Mouse (Mus musculus): ENCODE measurements around the gene Litaf. TPM values are rescaled to one million over a fixed set of nuclear protein-coding genes. Genes with fewer than 3 reads are reported as not detected.

Gene Litaf
- polyA plus RNA-seq, 1 experiment from 2014 or later: 28.9 TPM

DNA sequence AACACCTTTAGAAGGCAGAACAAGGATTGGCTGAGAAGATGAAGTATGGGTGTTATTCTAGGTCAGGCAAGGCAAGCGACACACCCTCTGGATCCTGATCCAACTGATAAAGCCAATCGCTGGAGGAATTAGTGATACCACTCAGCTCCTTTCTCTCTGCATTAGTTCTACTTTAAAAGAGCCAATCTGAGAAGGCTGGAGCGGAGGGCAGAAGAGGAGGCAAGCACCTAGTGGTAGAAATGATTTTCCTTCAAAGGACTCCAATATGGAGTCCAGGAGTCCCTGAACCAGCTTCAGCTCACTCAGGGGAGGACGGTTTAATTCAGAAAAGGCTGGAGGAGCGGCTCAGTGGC is 74.2 kb downstream of the Litaf start:
- H3K4me1 ChIP-seq (ENCODE audit: control insufficient read depth, insufficient read depth, low read depth, low read length): peaks cover 2% of the 10 kb centered on the region; the same call in 1 of the 2 replicates
- H3K4me3 ChIP-seq (ENCODE audit: low read length): peak overlapping the region; percentile 67
- H3K36me3 ChIP-seq (ENCODE audit: control insufficient read depth, insufficient read depth, low read length): no peaks in the 10 kb centered on the region; the same call in 1 of the 2 replicates
- H3K9me3 ChIP-seq (ENCODE audit: control insufficient read depth, low read length): peaks cover 6% of the 10 kb centered on the region
- WGBS: 64% methylated on average over 5 of the region's 5 CpGs
- ATAC-seq: no peak
- no peak overlapping the region for H3K9ac ChIP-seq (ENCODE audit: low read depth, low read length)
- no peaks in the 10 kb centered on the region for H3K27me3 ChIP-seq (replicated peaks; ENCODE audit: control insufficient read depth, insufficient read depth, low read length)
- no peak overlapping the region for H3K27ac ChIP-seq (ENCODE audit: low read depth, low read length)
- peak overlapping the region; percentile 94 for H3K4me2 ChIP-seq (ENCODE audit: low read length)

DNA sequence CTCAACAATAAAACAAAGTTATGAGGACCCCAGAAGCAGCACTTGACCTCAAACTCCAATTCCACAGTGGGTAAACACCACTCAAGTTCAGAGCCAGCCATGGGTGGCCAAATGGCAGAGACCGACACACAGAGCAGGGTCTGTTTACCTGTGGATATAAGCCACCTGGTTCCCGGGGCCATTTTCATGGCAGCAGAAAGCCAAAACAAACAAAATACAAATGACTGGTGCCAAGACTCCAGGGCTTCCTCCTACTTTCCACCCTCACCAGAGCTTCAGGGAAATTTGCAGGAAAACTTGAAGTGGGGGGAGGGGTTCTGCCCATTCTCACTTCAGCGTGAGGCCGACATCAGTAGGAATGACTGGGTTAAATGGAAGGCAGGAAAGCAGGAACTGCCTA is 75.2 kb downstream of the Litaf start:
- Histone ChIP-seq H3K4me3 (ENCODE audit: low read length) (no peak overlapping the region), H3K36me3 (ENCODE audit: control insufficient read depth, insufficient read depth, low read length) (no peaks in the 10 kb centered on the region; the same call in 1 of the 2 replicates), H3K4me1 (ENCODE audit: control insufficient read depth, insufficient read depth, low read depth, low read length) (peaks cover 2% of the 10 kb centered on the region; the same call in 1 of the 2 replicates), H3K27ac (ENCODE audit: low read depth, low read length) (no peak overlapping the region), H3K4me2 (ENCODE audit: low read length) (no peak overlapping the region), H3K9ac (ENCODE audit: low read depth, low read length) (no peak overlapping the region), H3K27me3 (replicated peaks; ENCODE audit: control insufficient read depth, insufficient read depth, low read length) (no peaks in the 10 kb centered on the region), H3K9me3 (ENCODE audit: control insufficient read depth, low read length) (peaks cover 6% of the 10 kb centered on the region)
- 95% methylated on average over 4 of the region's 4 CpGs for WGBS
- no peak for ATAC-seq

DNA sequence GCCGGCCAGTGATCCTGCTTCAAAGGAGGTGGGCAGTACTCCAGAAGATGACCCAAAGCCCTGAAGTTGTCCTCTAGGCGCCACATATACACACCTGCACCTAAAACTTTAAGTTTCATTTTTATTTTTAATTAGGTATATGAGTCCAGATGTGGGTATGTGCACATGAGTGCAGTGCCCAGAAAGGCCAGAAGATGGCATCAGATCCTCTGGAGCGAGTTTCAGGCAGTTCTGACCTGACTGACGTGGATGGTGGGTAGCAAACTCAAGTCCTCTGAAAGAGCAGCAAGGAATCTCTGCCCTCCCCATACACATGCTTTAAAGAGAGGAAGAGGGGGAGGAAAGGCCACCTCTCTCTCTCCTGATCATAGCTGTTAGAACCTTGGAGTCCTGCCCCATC is 76.1 kb downstream of the Litaf start:
- no peak for ATAC-seq
- no peak overlapping the region for H3K9ac ChIP-seq (ENCODE audit: low read depth, low read length)
- WGBS: 97% methylated on average over 4 of the region's 4 CpGs

GRCm38 (mm10) chr16:10989361-10989760 is 76.6 kb downstream of the Litaf start:
- Histone ChIP-seq H3K9me3 (ENCODE audit: control insufficient read depth, low read length) (peaks cover 6% of the 10 kb centered on the region), H3K27ac (ENCODE audit: low read depth, low read length) (no peak overlapping the region), H3K4me2 (ENCODE audit: low read length) (no peak overlapping the region), H3K4me3 (ENCODE audit: low read length) (no peak overlapping the region), H3K36me3 (ENCODE audit: control insufficient read depth, insufficient read depth, low read length) (no peaks in the 10 kb centered on the region; the same call in 1 of the 2 replicates), H3K4me1 (ENCODE audit: control insufficient read depth, insufficient read depth, low read depth, low read length) (peaks cover 2% of the 10 kb centered on the region; the same call in 1 of the 2 replicates), H3K27me3 (replicated peaks; ENCODE audit: control insufficient read depth, insufficient read depth, low read length) (no peaks in the 10 kb centered on the region), H3K9ac (ENCODE audit: low read depth, low read length) (no peak overlapping the region)
- 98% methylated on average over 6 of the region's 6 CpGs for WGBS
- no peak for ATAC-seq

More for the DNA sequence above, 76.1 kb downstream of the Litaf start:
- Histone ChIP-seq H3K27me3 (replicated peaks; ENCODE audit: control insufficient read depth, insufficient read depth, low read length) (no peaks in the 10 kb centered on the region), H3K4me2 (ENCODE audit: low read length) (no peak overlapping the region), H3K4me1 (ENCODE audit: control insufficient read depth, insufficient read depth, low read depth, low read length) (peaks cover 2% of the 10 kb centered on the region; the same call in 1 of the 2 replicates), H3K9me3 (ENCODE audit: control insufficient read depth, low read length) (peaks cover 6% of the 10 kb centered on the region), H3K4me3 (ENCODE audit: low read length) (no peak overlapping the region), H3K27ac (ENCODE audit: low read depth, low read length) (no peak overlapping the region), H3K36me3 (ENCODE audit: control insufficient read depth, insufficient read depth, low read length) (no peaks in the 10 kb centered on the region; the same call in 1 of the 2 replicates)

DNA sequence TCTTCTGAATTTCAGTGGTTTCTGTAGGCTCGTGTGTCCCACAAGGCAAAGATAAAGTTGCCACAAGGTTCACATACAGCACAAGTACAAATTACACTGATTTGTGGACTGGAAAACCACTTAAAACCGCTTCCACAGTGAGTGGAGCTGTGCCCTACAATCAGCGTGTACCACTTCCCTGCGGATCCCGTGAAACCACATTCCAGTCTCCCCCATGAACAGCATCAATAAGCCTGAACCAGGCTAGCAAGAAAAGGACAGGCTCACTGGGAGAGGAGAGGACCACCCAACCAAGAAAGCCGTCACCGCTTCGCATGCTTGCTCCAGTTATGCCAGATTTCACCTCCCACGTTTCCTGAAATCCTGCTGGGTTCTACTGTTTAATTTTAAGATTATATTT is 77.7 kb downstream of the Litaf start:
- H3K9ac ChIP-seq (ENCODE audit: low read depth, low read length): no peak overlapping the region
- peaks cover 2% of the 10 kb centered on the region; the same call in 1 of the 2 replicates for H3K4me1 ChIP-seq (ENCODE audit: control insufficient read depth, insufficient read depth, low read depth, low read length)
- no peak overlapping the region for H3K27ac ChIP-seq (ENCODE audit: low read depth, low read length)
- H3K4me3 ChIP-seq (ENCODE audit: low read length): no peak overlapping the region
- H3K4me2 ChIP-seq (ENCODE audit: low read length): no peak overlapping the region
- H3K36me3 ChIP-seq (ENCODE audit: control insufficient read depth, insufficient read depth, low read length): no peaks in the 10 kb centered on the region; the same call in 1 of the 2 replicates
- peaks cover 6% of the 10 kb centered on the region for H3K9me3 ChIP-seq (ENCODE audit: control insufficient read depth, low read length)
- H3K27me3 ChIP-seq (replicated peaks; ENCODE audit: control insufficient read depth, insufficient read depth, low read length): no peaks in the 10 kb centered on the region
- 76% methylated on average over 9 of the region's 9 CpGs for WGBS
- no peak for ATAC-seq

DNA sequence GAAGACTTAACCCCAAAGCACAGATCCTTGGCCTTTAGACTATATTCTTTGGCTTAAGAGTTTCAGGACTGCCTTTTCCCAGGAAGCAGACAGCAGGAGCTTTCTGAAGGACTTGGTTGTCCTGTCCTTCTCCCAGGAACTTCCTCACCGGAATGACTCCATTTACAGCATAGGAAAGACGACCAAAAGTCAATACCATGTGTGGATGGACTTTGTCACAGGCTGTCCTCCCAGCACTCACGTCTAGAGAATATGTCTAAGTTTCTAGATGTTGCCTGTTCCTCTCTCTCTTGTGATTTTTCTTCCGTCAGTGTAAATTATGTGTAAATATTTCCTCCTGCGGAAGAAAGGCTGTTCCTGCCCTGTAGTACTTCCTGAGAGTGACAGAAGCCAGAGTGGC is 81.4 kb downstream of the Litaf start:
- no peak overlapping the region for H3K9ac ChIP-seq (ENCODE audit: low read depth, low read length)
- 80% methylated on average over 5 of the region's 5 CpGs for WGBS
- H3K4me2 ChIP-seq (ENCODE audit: low read length): no peak overlapping the region
- H3K9me3 ChIP-seq (ENCODE audit: control insufficient read depth, low read length): no peaks in the 10 kb centered on the region
- H3K27ac ChIP-seq (ENCODE audit: low read depth, low read length): no peak overlapping the region
- H3K4me1 ChIP-seq (ENCODE audit: control insufficient read depth, insufficient read depth, low read depth, low read length): no peaks in the 10 kb centered on the region
- no peaks in the 10 kb centered on the region for H3K27me3 ChIP-seq (replicated peaks; ENCODE audit: control insufficient read depth, insufficient read depth, low read length)
- ATAC-seq: no peak
- no peak overlapping the region for H3K4me3 ChIP-seq (ENCODE audit: low read length)
- H3K36me3 ChIP-seq (ENCODE audit: control insufficient read depth, insufficient read depth, low read length): no peaks in the 10 kb centered on the region

DNA sequence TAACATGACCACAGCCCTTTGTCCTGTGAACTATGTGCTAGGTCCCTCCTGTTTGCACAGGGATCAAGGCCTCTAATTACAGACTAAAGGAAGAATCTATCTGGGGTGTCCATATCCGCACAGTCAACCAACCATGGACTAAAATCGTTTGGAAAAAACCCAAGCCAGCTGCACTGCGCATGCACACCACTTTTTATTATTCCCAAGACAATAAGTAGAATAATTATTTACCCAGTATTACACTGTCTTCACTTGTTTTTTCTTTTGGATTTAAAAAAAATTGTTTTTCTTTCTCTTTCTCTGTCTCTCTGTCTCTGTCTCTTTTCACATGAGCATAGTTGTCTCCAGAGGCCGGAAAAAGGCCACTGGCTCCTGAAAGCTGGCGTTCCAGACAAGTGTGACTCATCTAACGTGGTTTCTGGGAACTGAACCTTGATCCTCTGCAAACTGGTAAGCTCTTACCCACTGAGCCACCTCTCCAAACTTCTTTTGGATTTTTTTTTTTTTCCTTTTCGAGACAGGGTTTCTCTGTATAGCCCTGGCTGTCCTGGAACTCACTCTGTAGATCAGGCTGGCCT is 84.4 kb downstream of the Litaf start:
- Histone ChIP-seq H3K36me3 (ENCODE audit: control insufficient read depth, insufficient read depth, low read length) (no peaks in the 10 kb centered on the region), H3K4me2 (ENCODE audit: low read length) (no peak overlapping the region), H3K4me1 (ENCODE audit: control insufficient read depth, insufficient read depth, low read depth, low read length) (no peaks in the 10 kb centered on the region), H3K9ac (ENCODE audit: low read depth, low read length) (no peak overlapping the region), H3K27me3 (replicated peaks; ENCODE audit: control insufficient read depth, insufficient read depth, low read length) (no peaks in the 10 kb centered on the region), H3K4me3 (ENCODE audit: low read length) (no peak overlapping the region), H3K27ac (ENCODE audit: low read depth, low read length) (no peak overlapping the region), H3K9me3 (ENCODE audit: control insufficient read depth, low read length) (no peaks in the 10 kb centered on the region)
- WGBS: 60% methylated on average over 7 of the region's 7 CpGs
- no peak for ATAC-seq

- no peaks in the 10 kb centered on the region for H3K27me3 ChIP-seq (replicated peaks; ENCODE audit: control insufficient read depth, insufficient read depth, low read length)
- no peaks in the 10 kb centered on the region for H3K36me3 ChIP-seq (ENCODE audit: control insufficient read depth, insufficient read depth, low read length)
- no peaks in the 10 kb centered on the region for H3K9me3 ChIP-seq (ENCODE audit: control insufficient read depth, low read length)
- no peak overlapping the region for H3K27ac ChIP-seq (ENCODE audit: low read depth, low read length)
- H3K4me2 ChIP-seq (ENCODE audit: low read length): no peak overlapping the region
- WGBS: 45% methylated on average over 11 of the region's 11 CpGs
- H3K9ac ChIP-seq (ENCODE audit: low read depth, low read length): no peak overlapping the region
- H3K4me1 ChIP-seq (ENCODE audit: control insufficient read depth, insufficient read depth, low read depth, low read length): no peaks in the 10 kb centered on the region
- ATAC-seq: no peak
- no peak overlapping the region for H3K4me3 ChIP-seq (ENCODE audit: low read length)
Observed at GRCm38 (mm10) chr16:10979064-10979803, 86.7 kb downstream of the Litaf start.

- Histone ChIP-seq H3K27me3 (replicated peaks; ENCODE audit: control insufficient read depth, insufficient read depth, low read length) (no peaks in the 10 kb centered on the region), H3K4me1 (ENCODE audit: control insufficient read depth, insufficient read depth, low read depth, low read length) (no peaks in the 10 kb centered on the region), H3K9ac (ENCODE audit: low read depth, low read length) (no peak overlapping the region), H3K4me3 (ENCODE audit: low read length) (no peak overlapping the region), H3K36me3 (ENCODE audit: control insufficient read depth, insufficient read depth, low read length) (no peaks in the 10 kb centered on the region), H3K27ac (ENCODE audit: low read depth, low read length) (no peak overlapping the region), H3K4me2 (ENCODE audit: low read length) (no peak overlapping the region), H3K9me3 (ENCODE audit: control insufficient read depth, low read length) (no peaks in the 10 kb centered on the region)
- ATAC-seq: no peak
- WGBS: 93% methylated on average over 9 of the region's 9 CpGs
Observed at GRCm38 (mm10) chr16:10977877-10978276, 88.1 kb downstream of the Litaf start.
